Mouse (Mus musculus) bone marrow, adult 2 months (tissue): ENCODE data around the gene Rmnd5b.

ENCODE experiments used
- CTCF ChIP-seq: fragments of 200-500 bp; IDR thresholded peaks from 2 replicates; pipeline ENCODE4 v1.5.1; 2011; ENCODE audit warnings: low read length, control low read depth; ENCODE audit not compliant: control insufficient read depth, insufficient read depth
- POLR2A ChIP-seq: fragments of 200-500 bp; IDR thresholded peaks from 2 replicates; pipeline ENCODE4 v1.6.1; 2011; ENCODE audit warnings: low read depth, mild to moderate bottlenecking, control low read depth, low read length, borderline replicate concordance; ENCODE audit not compliant: control insufficient read depth

GRCm38 (mm10) chr11:51638497-51638896 is 2.8 kb upstream of the Rmnd5b start:
- TF ChIP-seq CTCF (no peak), POLR2A (no peak)
